Mouse (Mus musculus): Measurements from ENCODE around the gene Prkaca. TPM values are rescaled to one million over a fixed set of nuclear protein-coding genes. Genes with fewer than 3 reads are reported as not detected.

The Prkaca gene
- polyA plus RNA-seq, 1 experiment from 2014 or later = 81.1 TPM

DNA sequence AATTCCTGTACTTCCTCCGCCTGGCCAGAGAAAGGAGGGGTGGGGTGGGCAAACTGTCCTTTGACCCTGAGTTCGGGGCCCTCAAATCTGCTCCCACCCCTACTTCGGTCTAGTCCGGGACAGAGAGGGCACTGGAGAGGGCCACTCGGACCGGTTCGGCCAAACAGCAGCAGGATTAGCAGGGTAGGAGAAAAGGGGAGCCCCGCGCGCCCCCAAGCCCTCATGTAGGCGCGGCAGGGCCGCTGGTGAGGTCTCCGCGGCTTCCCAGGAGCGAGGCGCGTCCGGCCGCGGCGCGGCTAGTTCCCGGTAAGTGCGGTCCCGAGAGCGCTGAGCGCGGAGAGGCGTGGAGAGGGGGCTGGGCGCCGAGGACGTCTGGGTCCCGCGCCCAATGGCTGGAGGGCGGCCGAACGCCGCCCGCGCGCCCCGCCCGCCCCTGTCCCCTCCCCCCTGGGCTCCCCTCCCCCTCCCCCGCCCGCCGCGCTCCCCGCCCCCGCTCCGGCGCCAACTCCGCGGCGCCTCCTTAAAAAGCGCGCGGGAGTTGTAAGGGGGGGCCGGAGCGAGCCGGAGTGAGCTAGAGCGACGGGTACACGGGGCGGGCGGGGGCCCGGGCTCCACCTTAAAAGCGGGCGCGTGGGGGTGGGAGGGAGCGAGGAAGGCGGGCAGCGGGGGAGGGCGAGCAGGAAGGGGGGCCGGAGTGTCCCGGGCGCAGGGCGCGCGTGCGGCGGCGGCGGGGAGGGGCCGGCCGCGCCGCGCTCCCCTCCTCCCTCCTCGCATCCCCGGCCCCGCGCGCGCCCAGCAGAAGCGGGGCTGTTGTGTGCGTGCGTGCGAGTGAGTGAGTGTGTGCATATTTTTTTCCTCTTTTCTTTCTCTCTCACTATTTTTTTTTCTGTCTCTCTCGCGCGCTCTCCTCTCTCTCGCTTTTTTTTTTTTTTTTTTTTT is 24.0 kb downstream of the Prkaca start:
- Histone ChIP-seq H3K4me3 (peak overlapping the region; percentile 89), H3K36me3 (peaks cover 54% of the 10 kb centered on the region), H3K27ac (peak overlapping the region; percentile 95), H3K4me1 (peaks cover 62% of the 10 kb centered on the region), H3K9ac (peak overlapping the region; percentile 94), H3K27me3 (replicated peaks) (no peaks in the 10 kb centered on the region), H3K4me2 (peak overlapping the region; percentile 97), H3K9me3 (replicated peaks) (no peaks in the 10 kb centered on the region)
- WGBS (ENCODE audit: insufficient replicate concordance) = 2% methylated on average over 58 of the region's 103 CpGs
- peak; percentile 85 for ATAC-seq

- Histone ChIP-seq H3K4me1 (peaks cover 60% of the 10 kb centered on the region), H3K36me3 (peaks cover 59% of the 10 kb centered on the region), H3K4me2 (peak within 1 kb of the TSS; percentile 97), H3K27ac (peak within 1 kb of the TSS; percentile 95), H3K9ac (peak within 1 kb of the TSS; percentile 94), H3K4me3 (peak within 1 kb of the TSS; percentile 89), H3K9me3 (replicated peaks) (no peaks in the 10 kb centered on the region), H3K27me3 (replicated peaks) (no peaks in the 10 kb centered on the region)
- ATAC-seq = no peak
- WGBS (ENCODE audit: insufficient replicate concordance) = 0% methylated on average over 49 of the region's 112 CpGs
Measured at GRCm38 (mm10) chr8:83997511-83998141, 24.8 kb downstream of the Prkaca start, which contains the start of gene Samd1. Gene Samd1 (plus strand): TSS chr8:83997672.

DNA sequence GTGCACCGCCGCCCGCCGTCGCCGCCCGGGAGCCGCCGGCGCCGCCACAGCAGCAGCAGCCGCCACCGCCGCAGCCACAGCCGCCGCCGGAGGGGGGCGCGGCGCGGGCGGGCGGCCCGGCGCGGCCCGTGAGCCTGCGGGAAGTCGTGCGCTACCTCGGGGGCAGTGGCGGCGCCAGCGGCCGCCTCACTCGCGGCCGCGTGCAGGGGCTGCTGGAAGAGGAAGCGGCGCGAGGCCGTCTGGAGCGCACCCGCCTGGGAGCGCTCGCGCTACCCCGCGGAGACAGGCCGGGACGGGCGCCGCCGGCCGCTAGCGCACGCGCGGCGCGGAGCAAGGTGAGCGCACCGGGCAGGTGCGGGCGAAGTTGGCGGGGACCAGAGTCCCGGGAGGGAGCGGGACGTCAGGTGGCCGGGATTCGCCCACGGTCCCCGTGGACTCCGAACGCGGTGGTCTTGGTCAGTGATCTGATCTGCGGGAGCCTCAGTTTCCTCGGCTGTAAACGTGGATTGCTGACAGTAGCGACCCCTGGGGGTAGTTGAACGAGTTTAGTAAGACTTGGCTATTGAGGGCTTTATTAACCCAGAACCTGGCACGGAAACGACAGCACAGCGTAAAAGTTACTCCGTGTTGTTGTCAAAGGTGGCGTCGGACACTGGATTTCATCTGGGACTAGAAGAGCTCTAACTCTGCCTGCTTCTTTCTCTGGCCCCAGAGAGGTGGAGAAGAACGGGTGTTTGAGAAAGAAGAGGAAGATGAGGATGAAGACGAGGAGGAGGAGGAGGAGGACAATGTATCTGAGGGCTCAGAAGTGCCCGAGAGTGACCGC is 25.7 kb downstream of the Prkaca start:
- whole genome bisulfite sequencing (ENCODE audit: insufficient replicate concordance) = 1% methylated on average over 83 of the region's 92 CpGs
- no peaks in the 10 kb centered on the region for H3K9me3 ChIP-seq (replicated peaks)
- no peaks in the 10 kb centered on the region for H3K27me3 ChIP-seq (replicated peaks)
- ATAC-seq = 0 out of 2 replicates have a peak, but pooled peaks have one; percentile 9
- H3K4me2 ChIP-seq = peak overlapping the region; percentile 93
- peak overlapping the region; percentile 90 for H3K9ac ChIP-seq
- H3K27ac ChIP-seq = peak overlapping the region; percentile 88
- H3K36me3 ChIP-seq = peaks cover 62% of the 10 kb centered on the region
- H3K4me3 ChIP-seq = peak overlapping the region; percentile 89
- peaks cover 60% of the 10 kb centered on the region for H3K4me1 ChIP-seq

DNA sequence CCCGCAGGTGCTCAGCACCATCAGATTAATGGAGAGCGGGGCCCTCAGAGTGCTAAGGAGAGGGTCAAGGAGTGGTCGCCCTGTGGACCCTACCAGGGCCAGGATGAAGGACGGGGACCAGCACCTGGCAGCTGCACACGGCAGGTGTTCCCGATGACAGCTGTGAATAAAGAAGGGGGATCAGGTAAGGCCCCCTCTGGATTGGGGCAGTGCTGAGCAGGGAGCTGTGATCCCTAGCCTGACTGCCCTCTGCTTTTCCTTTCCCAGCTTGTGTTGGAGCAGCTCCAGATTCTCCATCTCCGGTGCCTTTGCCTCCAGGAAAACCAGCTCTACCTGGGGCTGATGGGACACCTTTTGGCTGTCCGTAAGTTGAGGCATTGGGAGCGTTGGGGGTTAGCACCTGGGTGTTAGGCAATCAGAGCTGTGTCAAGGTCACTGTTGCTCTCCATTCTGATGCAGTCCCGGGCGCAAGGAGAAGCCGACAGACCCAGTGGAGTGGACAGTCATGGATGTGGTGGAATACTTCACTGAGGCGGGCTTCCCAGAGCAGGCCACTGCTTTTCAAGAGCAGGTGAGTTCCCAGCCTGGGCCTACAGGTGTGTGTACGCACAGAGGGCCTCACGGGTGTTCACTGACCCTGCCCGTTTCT is 26.4 kb downstream of the Prkaca start:
- 71% methylated on average over 16 of the region's 16 CpGs for WGBS (ENCODE audit: insufficient replicate concordance)

GRCm38 (mm10) chr8:83999825-84000224 is 27.0 kb downstream of the Prkaca start:
- H3K4me2 ChIP-seq = peak overlapping the region; percentile 93
- no peaks in the 10 kb centered on the region for H3K9me3 ChIP-seq (replicated peaks)
- peaks cover 57% of the 10 kb centered on the region for H3K4me1 ChIP-seq
- no peaks in the 10 kb centered on the region for H3K27me3 ChIP-seq (replicated peaks)
- ATAC-seq = no peak
- H3K9ac ChIP-seq = 0 out of 2 replicates have a peak overlapping the region, but pooled peaks have one; percentile 90
- 87% methylated on average over 2 of the region's 2 CpGs for WGBS (ENCODE audit: insufficient replicate concordance)
- H3K27ac ChIP-seq = no peak overlapping the region
- peaks cover 50% of the 10 kb centered on the region for H3K36me3 ChIP-seq
- peak overlapping the region; percentile 89; the same call in 1 of the 2 replicates for H3K4me3 ChIP-seq

More for the DNA sequence above, 26.4 kb downstream of the Prkaca start:
- Histone ChIP-seq H3K4me3 (peak overlapping the region; percentile 89), H3K4me1 (peaks cover 60% of the 10 kb centered on the region), H3K27ac (peak overlapping the region; percentile 88), H3K9ac (peak overlapping the region; percentile 90), H3K9me3 (replicated peaks) (no peaks in the 10 kb centered on the region), H3K36me3 (peaks cover 56% of the 10 kb centered on the region), H3K27me3 (replicated peaks) (no peaks in the 10 kb centered on the region), H3K4me2 (peak overlapping the region; percentile 93)
- ATAC-seq = no peak

DNA sequence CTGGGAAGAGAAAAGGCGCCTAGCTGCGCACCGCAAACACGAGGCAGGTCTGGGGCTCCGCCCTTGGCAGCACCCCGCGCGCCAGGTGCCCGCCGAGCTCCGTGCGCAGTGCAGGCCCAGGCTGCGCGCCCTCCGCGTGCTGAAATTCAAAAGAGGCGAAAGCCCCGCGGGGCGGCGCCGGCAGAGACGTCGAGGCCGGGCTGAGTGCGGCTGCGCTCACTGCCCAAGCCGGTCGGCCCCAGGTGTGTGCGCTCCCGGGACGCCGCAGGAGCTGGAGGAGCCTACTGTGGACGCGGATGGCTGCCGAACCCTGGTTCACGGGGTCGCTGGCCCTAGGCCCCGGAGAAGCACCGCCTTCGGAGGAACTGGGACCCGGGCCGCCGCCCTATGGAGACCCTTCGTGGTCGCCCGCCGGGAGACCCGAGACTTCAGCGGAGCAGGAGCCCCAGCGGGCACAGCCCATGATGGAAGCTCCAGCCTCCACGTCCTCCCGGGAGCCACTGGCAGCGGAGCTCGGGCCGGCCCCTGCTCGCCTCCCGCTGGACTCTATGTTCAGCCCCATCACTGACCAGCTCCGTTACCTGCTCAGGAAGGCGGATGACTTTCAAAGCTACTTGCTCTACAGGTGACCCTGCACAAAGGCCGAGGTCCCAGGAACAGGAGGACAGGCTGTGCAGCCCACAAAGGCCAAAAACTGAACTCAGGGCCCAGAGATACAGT is 28.6 kb downstream of the Prkaca start, which contains the start of gene 1700067K01Rik:
Gene 1700067K01Rik (plus strand): TSS at position 222 of the 720 bp plus-strand sequence.
- H3K4me1 ChIP-seq = peaks cover 55% of the 10 kb centered on the region
- H3K36me3 ChIP-seq = peaks cover 44% of the 10 kb centered on the region
- WGBS (ENCODE audit: insufficient replicate concordance) = 70% methylated on average over 61 of the region's 61 CpGs
- no peak within 1 kb of the TSS for H3K27ac ChIP-seq
- no peak within 1 kb of the TSS for H3K4me3 ChIP-seq
- no peak for ATAC-seq
- no peaks in the 10 kb centered on the region for H3K9me3 ChIP-seq (replicated peaks)
- H3K27me3 ChIP-seq (replicated peaks) = no peaks in the 10 kb centered on the region
- no peak within 1 kb of the TSS; the same call in 1 of the 2 replicates for H3K4me2 ChIP-seq
- H3K9ac ChIP-seq = no peak within 1 kb of the TSS

- peak overlapping the region; percentile 82 for H3K27ac ChIP-seq
- H3K4me2 ChIP-seq = no peak overlapping the region
- no peaks in the 10 kb centered on the region for H3K27me3 ChIP-seq (replicated peaks)
- H3K36me3 ChIP-seq = peaks cover 44% of the 10 kb centered on the region
- H3K9me3 ChIP-seq (replicated peaks) = no peaks in the 10 kb centered on the region
- no peak overlapping the region for H3K4me3 ChIP-seq
- peaks cover 53% of the 10 kb centered on the region for H3K4me1 ChIP-seq
- ATAC-seq = no peak
- 55% methylated on average over 12 of the region's 12 CpGs for WGBS (ENCODE audit: insufficient replicate concordance)
- no peak overlapping the region for H3K9ac ChIP-seq
Measured at GRCm38 (mm10) chr8:84002957-84003611, 30.3 kb downstream of the Prkaca start.

- H3K27me3 ChIP-seq (replicated peaks) = 0 out of 2 replicates have a peak, but pooled peaks cover 2% of the 10 kb centered on the region
- peak overlapping the region; percentile 66; the same call in 1 of the 2 replicates for H3K4me3 ChIP-seq
- peak overlapping the region; percentile 94 for H3K4me2 ChIP-seq
- ATAC-seq = no peak
- 74% methylated on average over 6 of the region's 6 CpGs for WGBS (ENCODE audit: insufficient replicate concordance)
- no peaks in the 10 kb centered on the region for H3K9me3 ChIP-seq (replicated peaks)
- peaks cover 44% of the 10 kb centered on the region for H3K36me3 ChIP-seq
- H3K27ac ChIP-seq = peak overlapping the region; percentile 82
- peaks cover 51% of the 10 kb centered on the region for H3K4me1 ChIP-seq
- peak overlapping the region; percentile 79 for H3K9ac ChIP-seq
Measured at GRCm38 (mm10) chr8:84003612-84004246, 30.9 kb downstream of the Prkaca start.

DNA sequence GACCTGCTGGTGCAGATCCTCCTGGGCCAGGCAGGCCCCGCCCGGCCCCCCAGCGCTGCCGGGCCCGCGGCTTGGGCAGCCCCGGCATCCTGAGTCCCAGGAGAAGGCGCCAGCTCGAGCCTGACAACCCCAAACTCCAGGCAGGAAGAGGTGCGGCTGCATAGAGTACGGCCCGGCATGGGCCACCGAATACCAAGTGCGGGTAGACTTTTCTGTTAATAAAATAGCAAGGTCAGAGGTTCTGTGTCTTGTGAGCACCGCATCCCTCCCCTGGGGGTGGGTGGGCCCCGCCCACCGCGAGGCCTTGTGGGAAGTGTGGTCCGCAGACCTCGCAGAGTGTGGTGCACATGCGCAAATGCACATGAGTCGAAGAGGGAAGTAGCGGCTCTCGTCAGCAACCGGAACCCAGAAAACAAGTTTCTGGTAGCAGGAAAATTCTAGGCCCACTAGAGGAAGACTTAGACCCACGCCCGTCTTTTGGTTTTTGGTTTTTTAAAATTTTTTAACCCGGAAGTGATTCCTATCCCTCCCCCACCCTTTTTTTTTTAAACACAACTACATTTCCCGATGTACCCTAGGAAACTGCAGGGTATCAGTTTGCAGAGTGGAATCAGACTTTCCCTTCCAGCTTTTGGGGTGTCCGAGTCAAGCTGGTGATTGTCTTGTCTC is 31.9 kb downstream of the Prkaca start:
- H3K4me1 ChIP-seq = peaks cover 42% of the 10 kb centered on the region
- WGBS (ENCODE audit: insufficient replicate concordance) = under 1% methylated on average over 30 of the region's 30 CpGs
- H3K36me3 ChIP-seq = peaks cover 34% of the 10 kb centered on the region
- H3K9me3 ChIP-seq (replicated peaks) = no peaks in the 10 kb centered on the region
- H3K27ac ChIP-seq = peak overlapping the region; percentile 82
- H3K4me2 ChIP-seq = peak overlapping the region; percentile 94
- peak overlapping the region; percentile 66 for H3K4me3 ChIP-seq
- peaks cover 8% of the 10 kb centered on the region for H3K27me3 ChIP-seq (replicated peaks)
- H3K9ac ChIP-seq = peak overlapping the region; percentile 79
- ATAC-seq = peak; percentile 87
